Mouse (Mus musculus) adrenal gland, adult 10 weeks (tissue): ENCODE measurements around the gene Ncl. TPM values are rescaled to one million over a fixed set of nuclear protein-coding genes. Genes with fewer than 3 reads are reported as not detected.

Source experiments
- polyA plus RNA-seq: library from polyadenylated mRNA; stranded (reverse); fragments of 350-450 nt; fragmentation: Illumina TruSeq; extraction: RNeasy Lipid Tissue Mini Kit (QIAGEN cat#74804); gene quantifications from one replicate; pipeline ENCODE4 v1.2.3, GENCODE M21; 2014; ENCODE audit warnings: low read depth, low replicate concordance

The Ncl gene
- polyA plus RNA-seq: 471 TPM

DNA sequence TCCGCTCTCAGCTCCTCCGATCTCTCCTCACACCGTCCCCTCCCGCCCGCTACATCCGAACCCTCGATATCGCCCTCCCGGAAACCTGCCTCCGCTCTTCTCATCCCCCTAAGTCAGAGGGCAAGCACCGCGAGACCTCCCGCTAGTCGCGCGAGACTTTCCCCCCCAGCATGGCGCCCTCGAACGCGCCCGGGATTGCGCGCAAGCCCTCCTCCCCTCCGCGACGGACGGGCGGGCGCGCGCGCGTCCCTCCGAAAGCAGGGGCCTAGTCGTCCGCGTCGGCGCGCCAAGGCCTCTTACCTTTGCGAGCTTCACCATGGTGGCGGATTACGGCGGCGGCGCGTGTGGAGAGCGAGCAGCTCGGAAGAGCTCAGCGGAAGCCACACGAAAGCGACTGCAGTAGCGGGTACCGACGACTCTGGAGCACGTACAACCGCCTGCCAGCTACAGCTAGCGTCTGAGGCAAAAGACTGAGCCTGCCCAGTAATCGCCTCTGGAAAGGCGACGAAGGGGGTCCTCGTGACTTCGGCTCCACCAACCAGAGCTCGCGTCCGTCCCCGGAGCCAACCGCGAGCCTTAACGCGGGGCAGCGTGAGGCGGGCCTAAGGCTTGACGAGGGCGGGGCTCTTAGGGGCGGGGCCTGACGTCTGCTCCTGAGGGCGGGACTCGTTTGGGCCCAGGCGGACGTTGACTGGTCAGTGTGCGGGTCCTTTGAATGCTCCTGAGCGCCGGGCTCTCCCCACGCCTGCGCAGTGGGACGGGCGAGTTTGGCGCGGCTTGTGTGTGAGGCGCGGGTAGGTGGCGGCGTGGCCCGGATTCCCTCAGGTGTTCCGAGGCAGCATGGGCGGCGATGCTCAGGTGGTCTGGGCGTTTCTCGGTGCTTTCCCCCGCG lies at the start of gene Ncl:
TSS of gene Ncl (minus strand) at position 495 of the 892 bp plus-strand sequence.

GRCm38 (mm10) chr1:86302532-86302931 lies 56.7 kb downstream of the Ncl start, which contains the start of gene B3gnt7:
Gene B3gnt7 (plus strand): TSS chr1:86302832.

Other genes starting within 250 kb of the Ncl start
- not detected for gene Htr2b, start 247.4 kb downstream of the Ncl start, polyA plus RNA-seq
- not detected for gene Gm21972, start 225.8 kb downstream of the Ncl start, polyA plus RNA-seq
- 5.1 TPM for gene Armc9, start 204.6 kb downstream of the Ncl start, polyA plus RNA-seq
- gene B3gnt7, start 56.6 kb downstream of the Ncl start, polyA plus RNA-seq: not detected
- not detected for gene Nmur1, start 66.8 kb upstream of the Ncl start, polyA plus RNA-seq
- not detected for gene Tex44, start 66.9 kb upstream of the Ncl start, polyA plus RNA-seq
- gene Ptma, start 167.3 kb upstream of the Ncl start, polyA plus RNA-seq: 1,289 TPM
- gene Pde6d, start 223.2 kb upstream of the Ncl start, polyA plus RNA-seq: 27.8 TPM
- gene Cops7b, start 223.5 kb upstream of the Ncl start, polyA plus RNA-seq: 2.8 TPM